Mouse (Mus musculus) forebrain, postnatal 0 days (tissue): ENCODE measurements around the gene Pclaf. TPM values are rescaled to one million over a fixed set of nuclear protein-coding genes. Genes with fewer than 3 reads are reported as not detected.

ENCODE experiments used
- ATAC-seq: fragments of 200-750 bp; cut with Nextera tagmentation; 2 replicates; pipeline ENCODE4 v1.8.0; 2017; ENCODE audit warnings: mild to moderate bottlenecking, moderate library complexity
- DNase-seq: peaks from one replicate; pipeline ENCODE4 v3.0.0-alpha.2; 2015
- H3K27ac ChIP-seq: fragments of 300-500 bp; sonication (generic); 2 replicates; pipeline ENCODE4 v1.5.1; 2014; ENCODE audit warnings: low read depth, mild to moderate bottlenecking, antibody characterized with exemption, low read length, moderate library complexity, mixed read lengths
- H3K27me3 ChIP-seq: fragments of 300-500 bp; sonication (generic); 2 replicates; pipeline ENCODE4 v1.6.1; 2014; ENCODE audit warnings: mild to moderate bottlenecking, low read length, mixed read lengths; ENCODE audit not compliant: insufficient read depth
- H3K36me3 ChIP-seq: fragments of 300-500 bp; sonication (generic); 2 replicates; pipeline ENCODE4 v1.6.1; 2014; ENCODE audit warnings: mild to moderate bottlenecking, moderate library complexity; ENCODE audit not compliant: insufficient read depth
- H3K4me1 ChIP-seq: fragments of 300-500 bp; sonication (generic); 2 replicates; pipeline ENCODE4 v1.6.1; 2014; ENCODE audit warnings: antibody characterized with exemption; ENCODE audit not compliant: insufficient read depth
- H3K4me2 ChIP-seq: fragments of 300-500 bp; sonication (generic); 2 replicates; pipeline ENCODE4 v1.6.1; 2014; ENCODE audit warnings: low read depth, mild to moderate bottlenecking, moderate library complexity
- H3K4me3 ChIP-seq: fragments of 300-500 bp; sonication (generic); 2 replicates; pipeline ENCODE4 v1.5.1; 2014; ENCODE audit warnings: low read depth, low read length, mixed read lengths
- H3K9ac ChIP-seq: fragments of 300-500 bp; sonication (generic); 2 replicates; pipeline ENCODE4 v1.6.1; 2014; ENCODE audit warnings: mild to moderate bottlenecking
- H3K9me3 ChIP-seq: fragments of 300-500 bp; sonication (generic); 2 replicates; pipeline ENCODE4 v1.6.1; 2016; ENCODE audit warnings: low read length
- CTCF ChIP-seq: sonication (generic); IDR thresholded peaks from 2 replicates; pipeline ENCODE4 v1.5.1; 2016; ENCODE audit warnings: antibody characterized with exemption, control low read depth, low read depth
- WGBS: fragments of 180-500 bp; shearing (Covaris S2); extraction: QIAGEN DNeasy Blood & Tissue Kit; methylation state at CpG from one replicate; pipeline ENCODE4 v1.1.7; 2014; 5-methylcytosine and 5-hydroxymethylcytosine counted together
- polyA plus RNA-seq: library from polyadenylated mRNA; unstranded; fragments of >200 nt; fragmentation: Nextera tagmentation; extraction: Ambion mirVana; gene quantifications from 2 replicates; pipeline ENCODE4 v1.2.1, GENCODE M21; 2015
- total RNA-seq: library from RNA; depleted of rRNA; stranded (reverse); fragments of >200 nt; gene quantifications from 2 replicates; pipeline ENCODE4 v1.2.3, GENCODE M21; 2014; rRNA removed

Gene Pclaf
- 10.1 and 12.8 TPM in 2 replicates for total RNA-seq
- 14.5 and 17.2 TPM in 2 replicates for polyA plus RNA-seq

GRCm38 (mm10) chr9:65890143-65890628 lies at the start of gene Pclaf:
Pclaf (plus strand) TSS chr9:65890237.
- TF ChIP-seq CTCF: no peak
- peak; percentile 80 for DNase-seq
- Histone ChIP-seq H3K4me1 (0 out of 2 replicates have a peak, but pooled peaks cover 8% of the 10 kb centered on the region), H3K9ac (peak within 1 kb of the TSS; percentile 31; the same call in 1 of the 2 replicates), H3K36me3 (no peaks in the 10 kb centered on the region), H3K4me3 (peak within 1 kb of the TSS; percentile 30), H3K27me3 (no peaks in the 10 kb centered on the region), H3K27ac (no peak within 1 kb of the TSS), H3K4me2 (peak within 1 kb of the TSS; percentile 70), H3K9me3 (no peaks in the 10 kb centered on the region)
- 0% methylated on average over 21 of the region's 21 CpGs for WGBS
- peak; percentile 92 for ATAC-seq

DNA sequence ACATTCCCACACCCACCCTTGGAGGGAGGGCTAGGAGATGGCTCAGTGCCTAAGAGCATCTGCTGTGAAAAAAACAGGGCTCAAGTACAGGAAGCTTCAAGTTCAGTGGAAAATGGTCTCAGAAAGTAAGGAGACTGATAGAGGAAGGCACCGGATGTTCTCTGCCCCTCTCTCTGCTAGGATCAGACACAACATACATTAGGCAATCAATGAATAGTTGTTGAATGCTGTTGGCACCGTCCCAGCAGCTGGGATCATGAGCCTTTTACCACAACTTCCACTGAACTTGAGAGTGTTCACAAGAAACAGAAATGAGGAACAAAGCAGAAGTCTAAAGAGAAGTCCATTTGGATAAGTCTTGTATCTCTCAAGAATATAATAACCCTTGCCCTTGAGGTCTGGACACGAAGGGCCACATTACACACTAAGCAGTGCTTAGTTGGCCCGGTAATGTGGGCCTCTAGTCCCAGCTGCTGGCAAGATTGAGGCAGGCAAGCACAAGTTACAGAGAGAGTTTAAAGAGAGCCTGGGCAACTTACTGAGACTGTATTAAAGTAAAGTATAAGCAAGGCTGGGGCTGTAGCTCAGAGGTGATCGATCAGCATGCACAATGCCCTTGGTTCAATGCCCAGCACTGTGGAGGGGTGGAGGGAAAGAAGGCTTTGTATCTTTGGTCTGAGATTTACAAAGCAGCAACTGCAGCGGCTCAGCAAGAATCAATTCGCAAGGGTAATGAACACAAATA lies 45.4 kb upstream of the Pclaf start:
- no peak for DNase-seq
- Histone ChIP-seq H3K4me3 (no peak overlapping the region), H3K27ac (no peak overlapping the region), H3K9me3 (no peaks in the 10 kb centered on the region), H3K9ac (no peak overlapping the region), H3K36me3 (no peaks in the 10 kb centered on the region), H3K27me3 (no peaks in the 10 kb centered on the region), H3K4me1 (no peaks in the 10 kb centered on the region), H3K4me2 (no peak overlapping the region)
- ATAC-seq: no peak
- no peak for TF ChIP-seq CTCF
- WGBS: 18% methylated on average over 7 of the region's 7 CpGs

DNA sequence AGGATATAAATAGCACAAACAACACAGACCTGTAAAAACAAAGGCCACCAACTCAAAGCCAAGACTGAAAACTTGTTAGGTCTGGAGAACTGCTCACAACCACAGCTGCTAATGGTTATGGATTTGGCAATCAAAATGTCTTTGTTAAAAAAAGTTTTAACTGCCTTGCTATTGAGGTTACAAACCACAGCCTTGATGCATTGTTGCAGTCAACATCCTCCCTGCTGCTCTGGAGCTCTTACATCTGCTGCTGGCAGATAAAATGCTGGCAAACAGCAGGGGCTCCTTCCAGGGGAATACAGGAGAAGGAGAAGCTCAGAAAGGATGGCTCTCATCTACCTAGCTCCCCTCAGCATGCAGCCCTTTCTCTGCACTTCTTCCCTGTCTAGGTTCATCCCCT lies 41.9 kb upstream of the Pclaf start:
- no peak for DNase-seq
- Histone ChIP-seq H3K9ac (no peak overlapping the region), H3K36me3 (peaks cover 7% of the 10 kb centered on the region; the same call in 1 of the 2 replicates), H3K4me2 (no peak overlapping the region), H3K27me3 (no peaks in the 10 kb centered on the region), H3K4me1 (no peaks in the 10 kb centered on the region), H3K4me3 (no peak overlapping the region), H3K9me3 (no peaks in the 10 kb centered on the region), H3K27ac (no peak overlapping the region)
- no peak for TF ChIP-seq CTCF
- ATAC-seq: no peak

DNA sequence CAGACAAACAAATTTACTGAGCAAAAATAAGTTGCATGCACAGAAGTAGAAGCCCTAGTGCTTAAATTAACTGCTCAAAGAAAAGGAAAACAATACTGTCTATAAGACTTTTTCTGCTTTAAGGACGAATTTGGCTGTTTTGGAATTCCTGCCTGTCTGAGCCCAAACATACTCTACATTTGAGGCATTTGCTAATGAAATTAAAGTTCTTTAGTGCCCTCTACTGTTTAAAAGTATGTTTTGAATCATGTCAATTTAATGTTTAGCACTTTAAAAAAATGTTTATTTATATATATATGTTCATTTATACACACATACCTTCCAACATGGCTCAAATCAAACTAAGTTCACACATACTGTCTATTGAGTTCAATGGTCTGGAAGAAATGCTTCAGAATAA lies 39.8 kb upstream of the Pclaf start:
- H3K36me3 ChIP-seq: peaks cover 11% of the 10 kb centered on the region; the same call in 1 of the 2 replicates
- no peaks in the 10 kb centered on the region for H3K9me3 ChIP-seq
- no peaks in the 10 kb centered on the region for H3K27me3 ChIP-seq
- no peak overlapping the region for H3K4me2 ChIP-seq
- WGBS: 2% methylated on average over 1 of the region's 1 CpGs
- DNase-seq (peak; percentile 60), ATAC-seq (peak; percentile 25; the same call in 1 of the 2 replicates)
- no peak overlapping the region for H3K27ac ChIP-seq
- no peak overlapping the region for H3K4me3 ChIP-seq
- TF ChIP-seq CTCF: peak; percentile 42; the same call in 1 of the 2 replicates
- H3K4me1 ChIP-seq: no peaks in the 10 kb centered on the region
- no peak overlapping the region for H3K9ac ChIP-seq

- DNase-seq: no peak
- ATAC-seq: no peak
- WGBS: 55% methylated on average over 1 of the region's 1 CpGs
These were observed 30.4 kb upstream of the Pclaf start for GRCm38 (mm10) chr9:65859656-65860055.

GRCm38 (mm10) chr9:65884564-65885315 lies 5.3 kb upstream of the Pclaf start:
- peak overlapping the region; percentile 51 for H3K9ac ChIP-seq

More at GRCm38 (mm10) chr9:65859656-65860055, 30.4 kb upstream of the Pclaf start:
- H3K4me3 ChIP-seq: no peak overlapping the region
- H3K9me3 ChIP-seq: no peaks in the 10 kb centered on the region
- no peak for TF ChIP-seq CTCF
- no peak overlapping the region for H3K4me2 ChIP-seq
- H3K27me3 ChIP-seq: no peaks in the 10 kb centered on the region
- H3K36me3 ChIP-seq: peaks cover 32% of the 10 kb centered on the region; the same call in 1 of the 2 replicates
- H3K4me1 ChIP-seq: no peaks in the 10 kb centered on the region
- no peak overlapping the region for H3K9ac ChIP-seq
- H3K27ac ChIP-seq: no peak overlapping the region

More at GRCm38 (mm10) chr9:65884564-65885315, 5.3 kb upstream of the Pclaf start:
- Histone ChIP-seq H3K4me3 (peak overlapping the region; percentile 58), H3K4me1 (0 out of 2 replicates have a peak, but pooled peaks cover 3% of the 10 kb centered on the region), H3K27ac (peak overlapping the region; percentile 65), H3K36me3 (0 out of 2 replicates have a peak, but pooled peaks cover 4% of the 10 kb centered on the region), H3K27me3 (no peaks in the 10 kb centered on the region), H3K4me2 (peak overlapping the region; percentile 71), H3K9me3 (no peaks in the 10 kb centered on the region)
- peak; percentile 37 for TF ChIP-seq CTCF
- DNase-seq: peak; percentile 91
- WGBS: under 1% methylated on average over 37 of the region's 37 CpGs
- peak; percentile 100 for ATAC-seq
